27 mouse cellular contexts compared by ENCODE assay signal in the genomic region with DNA sequence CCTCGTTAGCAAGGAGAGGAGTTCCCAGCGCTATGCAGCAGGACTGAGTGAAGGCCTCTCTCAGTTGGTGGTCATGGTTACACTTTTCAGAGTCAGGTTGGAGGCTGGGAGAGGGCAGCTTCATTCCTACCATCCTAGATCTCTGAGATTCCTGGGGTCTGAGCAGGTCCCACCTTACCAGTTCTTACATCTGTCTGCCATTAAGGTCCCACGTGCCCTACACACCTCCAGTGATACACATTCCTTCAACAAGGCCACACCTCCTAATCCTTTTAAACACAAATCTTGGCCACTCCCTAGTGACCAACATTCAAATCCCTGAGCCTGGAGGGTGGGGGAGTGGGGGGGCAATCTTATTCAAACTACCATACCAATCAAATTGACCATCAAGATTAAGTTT.
"Had no signal": no experiment of that assay in that cellular context is flagged by ENCODE, and none has a peak within 500 bp of the region (broad histone marks: within the 10 kb centered on the region; RNA-seq: fewer than 3 reads in every experiment).

No protein-coding gene starts in this region.

- H3K4me1 ChIP-seq: hindbrain, embryonic 15.5 days had no signal

- H3K9me3 ChIP-seq: heart, embryonic 13.5 days; heart, embryonic 15.5 days; hindbrain, embryonic 13.5 days; hindbrain, embryonic 15.5 days; limb, embryonic 10.5 days; limb, embryonic 12.5 days; liver, embryonic 13.5 days; liver, embryonic 15.5 days had no signal

- H3K9ac ChIP-seq: heart, embryonic 13.5 days; heart, embryonic 15.5 days; hindbrain, embryonic 13.5 days; hindbrain, embryonic 15.5 days; limb, embryonic 12.5 days; liver, embryonic 13.5 days; liver, embryonic 15.5 days; liver, postnatal 0 days had no signal

- H3K4me3 ChIP-seq: gastrocnemius, adult 2 months; heart, adult 2 months; heart, embryonic 13.5 days; heart, embryonic 15.5 days; hindbrain, embryonic 13.5 days; hindbrain, embryonic 15.5 days; layer of hippocampus, adult 2 months; left cerebral cortex, adult 2 months; limb, embryonic 10.5 days; limb, embryonic 12.5 days; liver, embryonic 13.5 days; liver, embryonic 15.5 days had no signal

- H3K4me2 ChIP-seq: heart, embryonic 11.5 days; heart, embryonic 13.5 days; heart, embryonic 15.5 days; hindbrain, embryonic 13.5 days; hindbrain, embryonic 15.5 days; limb, embryonic 12.5 days; liver, embryonic 11.5 days; liver, embryonic 13.5 days; liver, embryonic 15.5 days had no signal

- ATAC-seq: hindbrain, postnatal 0 days; intestine, postnatal 0 days; liver, postnatal 0 days had no signal

- H3K27me3 ChIP-seq: heart, embryonic 13.5 days; heart, embryonic 15.5 days; hindbrain, embryonic 13.5 days; hindbrain, embryonic 15.5 days; limb, embryonic 12.5 days had no signal

- H3K27ac ChIP-seq: heart, adult 2 months; heart, embryonic 13.5 days; heart, embryonic 15.5 days; hindbrain, embryonic 13.5 days; hindbrain, embryonic 15.5 days; hindbrain, postnatal 0 days; left cerebral cortex, adult 2 months; limb, embryonic 10.5 days; limb, embryonic 12.5 days; liver, embryonic 13.5 days; liver, embryonic 15.5 days had no signal

- H3K36me3 ChIP-seq: heart, embryonic 13.5 days; heart, embryonic 15.5 days; hindbrain, embryonic 13.5 days; hindbrain, embryonic 15.5 days; limb, embryonic 10.5 days; limb, embryonic 12.5 days; liver, embryonic 13.5 days; liver, embryonic 15.5 days had no signal

- DNase-seq: gastrocnemius, adult 2 months; gastrocnemius, postnatal 10 days; gastrocnemius, postnatal 25 days; heart, adult 2 months; heart, postnatal 14 days; heart, postnatal 36 days; kidney, adult 18-20 months; kidney, adult 8-10 months; kidney, postnatal 10 days; kidney, postnatal 25 days; kidney, postnatal 4 days; liver; liver, embryonic 13.5 days; liver, postnatal 0 days had no signal
